Mouse (Mus musculus) brain, embryonic 14.5 days (tissue): ENCODE results near the gene Sprr2a3.
"Not testable (repeated sequence)": the region's sequence is repeated elsewhere in the genome, so short reads cannot be mapped to it uniquely, and the experiment has no call there.

ENCODE experiments used
- CTCF ChIP-seq: fragments of 200-500 bp; IDR thresholded peaks from 2 replicates; pipeline ENCODE4 v1.5.1; 2012; ENCODE audit warnings: inconsistent platforms, mild to moderate bottlenecking, moderate library complexity, borderline replicate concordance; ENCODE audit not compliant: insufficient read depth, insufficient read length; ENCODE audit errors: extremely low read depth
- POLR2A ChIP-seq: fragments of 200-500 bp; IDR thresholded peaks from 2 replicates; pipeline ENCODE4 v1.6.1; 2012; ENCODE audit warnings: mild to moderate bottlenecking, inconsistent platforms, borderline replicate concordance; ENCODE audit not compliant: poor library complexity, insufficient read depth, insufficient read length, severe bottlenecking; ENCODE audit errors: extremely low read depth

DNA sequence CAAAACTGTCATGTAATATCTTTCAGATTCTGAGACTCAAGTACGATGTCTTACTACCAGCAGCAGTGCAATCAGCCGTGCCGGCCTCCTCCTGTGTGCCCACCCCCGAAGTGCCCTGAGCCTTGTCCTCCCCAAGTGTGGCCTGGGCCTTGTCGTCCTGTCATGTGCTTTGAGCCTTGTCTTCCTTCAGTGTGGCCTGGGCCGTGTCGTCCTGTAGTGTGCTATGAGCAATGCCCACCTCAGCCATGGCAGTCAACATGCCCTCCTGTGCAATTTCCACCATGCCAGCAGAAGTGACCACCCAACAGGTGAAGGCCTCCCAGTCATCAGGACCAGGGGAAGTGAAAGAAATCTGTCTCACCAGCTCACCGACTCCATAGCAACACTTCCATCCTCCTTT lies 31.4 kb upstream of the Sprr2a3 start:
- TF ChIP-seq CTCF, POLR2A: not testable (repeated sequence)
